Mouse (Mus musculus): ENCODE data around the gene Atg16l2.

- TF ChIP-seq CTCF (IDR thresholded peaks at IDR 0.05; ENCODE audit: low read depth) (no peak), EP300 (IDR thresholded peaks at IDR 0.05; ENCODE audit: low read depth) (no peak)
These were observed 29.4 kb downstream of the Atg16l2 start for GRCm38 (mm10) chr7:101272466-101273160.

Measured in liver, postnatal 0 days (tissue).